Mouse (Mus musculus): ENCODE measurements around the gene Mrnip. TPM values are rescaled to one million over a fixed set of nuclear protein-coding genes. Genes with fewer than 3 reads are reported as not detected.
A peak's percentile ranks its signal among the peaks of the same experiment; 100 is the strongest.

Mrnip gene
- polyA plus RNA-seq, 1 experiment: 3.8 TPM

DNA sequence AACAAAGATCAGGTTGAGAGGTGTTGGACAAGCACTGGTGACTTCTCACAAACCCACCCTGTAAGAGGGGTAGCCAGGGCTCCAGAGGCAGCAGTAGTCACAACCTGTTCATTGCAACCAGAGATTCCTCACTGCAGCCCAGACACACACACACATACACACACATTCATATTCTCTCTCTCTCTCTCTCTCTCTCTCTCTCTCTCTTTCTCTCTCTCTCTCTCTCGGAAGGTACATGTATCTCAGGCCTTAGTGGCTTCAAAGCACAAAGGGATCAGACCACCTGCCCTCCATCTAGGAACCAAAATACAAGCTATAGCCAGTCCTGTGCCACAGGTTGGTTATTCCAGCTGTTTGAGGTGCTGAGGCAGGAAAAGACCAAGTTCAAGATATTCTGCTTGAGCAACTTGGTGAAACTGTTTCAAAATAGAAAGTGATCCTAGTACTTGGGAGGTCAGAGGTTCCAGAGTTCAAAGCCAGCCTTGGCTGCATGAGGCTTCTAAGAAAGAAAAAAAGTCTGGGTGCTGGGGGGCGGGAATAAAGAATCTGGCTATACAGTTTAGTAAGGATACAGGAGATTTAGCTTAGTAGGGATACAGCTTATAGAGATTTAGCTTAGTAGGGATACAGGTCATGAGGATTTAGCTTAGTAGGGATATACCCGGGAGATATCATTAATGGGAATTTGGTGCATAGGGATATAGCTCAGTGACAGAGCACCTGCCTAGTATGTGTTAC is 37.2 kb downstream of the Mrnip start:
- H3K4me3 ChIP-seq (ENCODE audit: low read depth, low read length): peak overlapping the region; percentile 80
- 87% methylated on average over 3 of the region's 3 CpGs for WGBS
- no peaks in the 10 kb centered on the region for H3K27me3 ChIP-seq (ENCODE audit: control insufficient read depth, insufficient read depth, low read length)
- H3K27ac ChIP-seq (ENCODE audit: insufficient read depth, low read depth, low read length): peak overlapping the region; percentile 95; the same call in 1 of the 2 replicates
- H3K36me3 ChIP-seq (ENCODE audit: control insufficient read depth, insufficient read depth, low read length): peaks cover 15% of the 10 kb centered on the region
- TF ChIP-seq CTCF (IDR thresholded peaks at IDR 0.05; ENCODE audit: extremely low read depth, insufficient read length, insufficient replicate concordance, low read depth, low read length): no peak
- no peak for TF ChIP-seq POLR2A (IDR thresholded peaks at IDR 0.05; ENCODE audit: low read depth, low read length)
- peaks cover 18% of the 10 kb centered on the region for H3K4me1 ChIP-seq (ENCODE audit: control insufficient read depth, insufficient read depth, insufficient read length, low read length)

DNA sequence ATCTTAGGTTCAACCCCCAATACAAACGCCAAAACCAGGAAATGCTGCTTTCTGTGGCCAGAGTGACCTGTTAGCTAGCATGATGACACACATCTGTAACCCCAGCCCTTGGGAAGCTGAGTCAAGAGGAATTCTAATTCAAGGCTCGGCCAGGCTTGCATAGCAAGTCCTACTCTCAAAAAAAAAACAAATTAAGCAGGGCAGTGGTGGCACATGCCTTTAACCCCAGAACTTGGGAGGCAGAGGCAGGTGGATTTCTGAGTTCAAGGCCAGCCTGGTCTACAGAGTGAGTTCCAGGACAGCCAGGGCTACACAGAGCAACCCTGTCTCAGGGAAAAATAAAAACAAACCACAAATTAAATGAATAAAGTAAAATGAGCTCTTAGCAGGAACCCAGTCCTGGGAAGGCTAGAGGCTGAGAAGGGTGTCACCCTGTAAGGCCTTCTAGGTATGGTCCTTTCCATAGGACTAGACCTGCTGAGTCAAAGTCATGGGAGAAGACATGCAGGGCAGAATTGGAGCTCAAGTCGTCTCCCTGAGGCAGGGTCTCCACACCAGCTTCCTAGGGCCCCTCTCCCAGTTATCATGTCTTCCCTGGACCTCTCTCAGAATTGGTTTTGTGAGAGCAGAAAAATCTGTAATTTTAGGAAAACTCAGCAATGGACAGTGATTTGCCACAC is 38.0 kb downstream of the Mrnip start:
- 51% methylated on average over 3 of the region's 3 CpGs for WGBS
- H3K27ac ChIP-seq (ENCODE audit: insufficient read depth, low read depth, low read length): peak overlapping the region; percentile 88
- H3K27me3 ChIP-seq (ENCODE audit: control insufficient read depth, insufficient read depth, low read length): no peaks in the 10 kb centered on the region
- H3K36me3 ChIP-seq (ENCODE audit: control insufficient read depth, insufficient read depth, low read length): peaks cover 8% of the 10 kb centered on the region
- H3K4me1 ChIP-seq (ENCODE audit: control insufficient read depth, insufficient read depth, insufficient read length, low read length): peaks cover 18% of the 10 kb centered on the region
- TF ChIP-seq CTCF (IDR thresholded peaks at IDR 0.05; ENCODE audit: extremely low read depth, insufficient read length, insufficient replicate concordance, low read depth, low read length) (no peak), POLR2A (IDR thresholded peaks at IDR 0.05; ENCODE audit: low read depth, low read length) (no peak)
- H3K4me3 ChIP-seq (ENCODE audit: low read depth, low read length): no peak overlapping the region

DNA sequence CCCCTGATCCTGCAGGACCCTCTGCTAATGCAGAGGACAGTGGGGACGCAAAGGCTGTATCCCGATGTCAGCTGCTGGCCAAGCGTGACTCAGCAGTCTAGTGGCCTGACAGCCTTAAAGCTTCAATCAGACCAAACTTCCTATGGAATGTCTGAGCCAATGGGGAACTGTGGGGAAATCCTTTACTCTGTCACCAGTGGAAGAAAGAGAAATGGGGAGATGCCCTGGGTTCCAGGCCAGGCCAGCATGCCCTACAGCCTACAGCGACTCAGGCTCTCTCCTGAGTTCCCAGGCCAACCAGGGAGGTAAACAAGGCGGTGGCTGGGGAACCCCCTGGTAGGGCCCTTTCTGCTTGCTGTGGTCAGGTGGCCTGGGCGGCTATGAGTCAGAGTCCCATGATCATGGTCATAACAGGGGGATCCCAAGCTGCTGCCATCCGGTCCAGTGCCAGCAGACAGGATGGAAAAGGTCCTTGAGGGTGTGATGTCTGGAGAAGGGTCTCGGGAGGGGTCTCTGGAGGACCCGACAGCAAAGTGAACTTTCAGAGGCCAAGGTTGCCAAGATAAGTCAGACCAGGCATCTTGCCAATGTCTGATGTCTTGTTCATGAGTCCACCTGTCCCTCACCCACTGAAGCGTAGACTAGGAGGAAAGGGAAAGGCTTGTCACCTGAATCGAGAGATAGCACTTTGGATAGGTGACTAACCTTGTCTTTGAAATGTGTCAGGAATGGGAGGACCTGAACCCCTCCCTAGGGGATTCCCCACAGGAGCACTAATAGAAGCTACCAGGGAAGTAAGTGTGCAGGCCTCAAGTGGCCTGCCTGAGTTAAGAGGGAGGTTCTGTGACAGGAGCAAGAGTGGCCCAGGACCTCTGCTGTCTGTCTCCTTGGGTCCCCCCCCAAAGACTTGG is 38.9 kb downstream of the Mrnip start:
- peak overlapping the region; percentile 33 for H3K4me3 ChIP-seq (ENCODE audit: low read depth, low read length)
- 19% methylated on average over 11 of the region's 11 CpGs for WGBS

DNA sequence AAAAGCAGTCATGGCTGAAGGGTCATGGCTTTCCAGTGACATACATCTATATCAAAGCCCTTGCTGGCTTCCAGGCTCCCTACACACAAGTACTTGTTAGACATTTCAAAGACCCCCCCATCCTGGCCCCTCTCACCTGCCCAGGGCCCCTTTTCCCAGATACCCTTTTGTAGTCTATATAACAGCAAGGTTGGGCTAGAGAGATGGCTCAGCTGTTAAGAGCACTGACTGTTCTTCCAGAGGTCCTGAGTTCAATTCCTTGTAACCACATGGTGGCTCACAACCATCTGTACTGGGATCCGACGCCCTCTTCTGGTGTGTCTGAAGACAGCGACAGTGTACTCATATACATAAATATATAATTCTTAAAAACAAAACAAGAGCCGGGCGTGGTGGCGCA is 40.4 kb downstream of the Mrnip start:
- no peaks in the 10 kb centered on the region for H3K36me3 ChIP-seq (ENCODE audit: control insufficient read depth, insufficient read depth, low read length)

More for the DNA sequence above, 38.9 kb downstream of the Mrnip start:
- Histone ChIP-seq H3K4me1 (ENCODE audit: control insufficient read depth, insufficient read depth, insufficient read length, low read length) (peaks cover 21% of the 10 kb centered on the region), H3K36me3 (ENCODE audit: control insufficient read depth, insufficient read depth, low read length) (no peaks in the 10 kb centered on the region), H3K27me3 (ENCODE audit: control insufficient read depth, insufficient read depth, low read length) (no peaks in the 10 kb centered on the region), H3K27ac (ENCODE audit: insufficient read depth, low read depth, low read length) (peak overlapping the region; percentile 88)
- TF ChIP-seq CTCF (IDR thresholded peaks at IDR 0.05; ENCODE audit: extremely low read depth, insufficient read length, insufficient replicate concordance, low read depth, low read length) (no peak), POLR2A (IDR thresholded peaks at IDR 0.05; ENCODE audit: low read depth, low read length) (no peak)

DNA sequence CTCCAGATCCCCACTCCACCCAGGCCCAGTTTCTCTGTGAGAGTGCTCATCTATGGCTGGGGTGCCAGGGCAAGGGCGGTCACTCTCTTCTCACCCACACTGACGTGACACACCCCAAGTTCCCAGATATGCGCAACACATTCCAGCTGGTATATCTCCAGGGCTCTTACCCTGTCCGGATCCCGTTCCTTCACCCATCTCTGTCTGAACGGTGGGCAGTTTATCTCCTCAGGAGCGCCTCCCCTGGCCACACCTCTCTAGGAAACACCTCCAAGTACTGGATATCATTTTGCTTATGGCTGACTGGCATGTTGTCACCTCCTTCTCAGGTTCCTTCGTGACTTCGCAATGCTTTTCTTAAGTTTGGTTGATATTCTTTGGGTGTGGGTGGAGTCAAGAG is 41.4 kb downstream of the Mrnip start:
- Histone ChIP-seq H3K27ac (ENCODE audit: insufficient read depth, low read depth, low read length) (no peak overlapping the region), H3K27me3 (ENCODE audit: control insufficient read depth, insufficient read depth, low read length) (no peaks in the 10 kb centered on the region), H3K36me3 (ENCODE audit: control insufficient read depth, insufficient read depth, low read length) (no peaks in the 10 kb centered on the region), H3K4me3 (ENCODE audit: low read depth, low read length) (no peak overlapping the region), H3K4me1 (ENCODE audit: control insufficient read depth, insufficient read depth, insufficient read length, low read length) (peaks cover 25% of the 10 kb centered on the region)
- WGBS: 83% methylated on average over 9 of the region's 9 CpGs
- TF ChIP-seq CTCF (IDR thresholded peaks at IDR 0.05; ENCODE audit: extremely low read depth, insufficient read length, insufficient replicate concordance, low read depth, low read length) (no peak), POLR2A (IDR thresholded peaks at IDR 0.05; ENCODE audit: low read depth, low read length) (no peak)

More for the DNA sequence above, 40.4 kb downstream of the Mrnip start:
- 91% methylated on average over 6 of the region's 6 CpGs for WGBS
- H3K4me3 ChIP-seq (ENCODE audit: low read depth, low read length): no peak overlapping the region
- H3K27me3 ChIP-seq (ENCODE audit: control insufficient read depth, insufficient read depth, low read length): no peaks in the 10 kb centered on the region
- no peak for TF ChIP-seq POLR2A (IDR thresholded peaks at IDR 0.05; ENCODE audit: low read depth, low read length)
- TF ChIP-seq CTCF (IDR thresholded peaks at IDR 0.05; ENCODE audit: extremely low read depth, insufficient read length, insufficient replicate concordance, low read depth, low read length): no peak
- H3K4me1 ChIP-seq (ENCODE audit: control insufficient read depth, insufficient read depth, insufficient read length, low read length): peaks cover 23% of the 10 kb centered on the region
- H3K27ac ChIP-seq (ENCODE audit: insufficient read depth, low read depth, low read length): no peak overlapping the region

DNA sequence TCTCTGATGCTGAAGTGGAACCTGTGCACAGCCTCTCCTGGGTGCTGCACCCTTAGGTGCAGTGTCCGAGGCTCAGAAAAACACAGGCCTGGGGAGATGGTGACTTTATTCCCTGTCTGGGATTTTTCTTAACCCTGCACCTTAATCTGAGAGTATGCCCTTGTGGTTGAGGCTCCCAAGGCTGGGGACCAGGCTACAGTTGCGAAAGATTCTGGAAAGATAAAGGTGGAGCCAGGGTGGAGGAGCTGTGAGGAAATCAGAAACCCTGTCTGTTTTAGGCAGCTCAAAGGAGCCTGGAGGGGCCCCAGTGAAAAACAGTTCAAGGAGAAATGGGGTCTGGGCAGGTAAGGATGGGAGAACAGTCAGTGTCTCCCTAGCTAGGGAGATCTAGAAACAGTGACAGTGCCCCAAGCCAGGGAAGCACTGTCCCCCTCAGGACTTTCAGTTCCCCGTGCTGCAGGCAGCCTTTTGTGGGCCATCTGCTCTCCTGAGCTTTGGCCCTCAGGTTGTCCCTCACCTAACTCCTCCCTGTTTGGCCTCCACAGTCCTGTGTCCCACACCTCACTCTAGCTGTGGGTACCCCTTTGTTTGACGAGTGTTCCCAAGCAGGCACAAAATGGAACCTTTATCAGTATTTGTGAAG is 42.6 kb downstream of the Mrnip start:
- Histone ChIP-seq H3K27ac (ENCODE audit: insufficient read depth, low read depth, low read length) (no peak overlapping the region), H3K36me3 (ENCODE audit: control insufficient read depth, insufficient read depth, low read length) (no peaks in the 10 kb centered on the region), H3K4me3 (ENCODE audit: low read depth, low read length) (no peak overlapping the region), H3K4me1 (ENCODE audit: control insufficient read depth, insufficient read depth, insufficient read length, low read length) (peaks cover 21% of the 10 kb centered on the region), H3K27me3 (ENCODE audit: control insufficient read depth, insufficient read depth, low read length) (no peaks in the 10 kb centered on the region)
- 65% methylated on average over 4 of the region's 4 CpGs for WGBS
- TF ChIP-seq CTCF (IDR thresholded peaks at IDR 0.05; ENCODE audit: extremely low read depth, insufficient read length, insufficient replicate concordance, low read depth, low read length): no peak
- TF ChIP-seq POLR2A (IDR thresholded peaks at IDR 0.05; ENCODE audit: low read depth, low read length): no peak
